Mouse (Mus musculus) midbrain, embryonic 14.5 days (tissue): ENCODE results near the gene Flrt2. TPM values are rescaled to one million over a fixed set of nuclear protein-coding genes. Genes with fewer than 3 reads are reported as not detected.
A peak's percentile ranks its signal among the peaks of the same experiment; 100 is the strongest.
"Not testable (repeated sequence)": the region's sequence is repeated elsewhere in the genome, so short reads cannot be mapped to it uniquely, and the experiment has no call there.

Experiments
- ATAC-seq: fragments of 200-750 bp; cut with Nextera tagmentation; 2 replicates; pipeline ENCODE4 v1.8.0; 2017; ENCODE audit warnings: moderate number of reproducible peaks, moderate library complexity; ENCODE audit not compliant: low FRiP score, low TSS enrichment
- DNase-seq: peaks from one replicate; pipeline ENCODE4 v3.0.0-alpha.2; 2015
- H3K27ac ChIP-seq: fragments of 300-500 bp; sonication (generic); replicated peaks from 2 replicates; pipeline ENCODE4 v1.5.1; 2014; ENCODE audit warnings: mild to moderate bottlenecking, low read depth, low read length, moderate library complexity
- H3K27me3 ChIP-seq: fragments of 300-500 bp; sonication (generic); 2 replicates; pipeline ENCODE4 v1.6.1; 2014; ENCODE audit warnings: low read length, control low read depth, mixed read lengths; ENCODE audit not compliant: control insufficient read depth, insufficient read depth
- H3K36me3 ChIP-seq: fragments of 300-500 bp; sonication (generic); 2 replicates; pipeline ENCODE4 v1.6.1; 2014; ENCODE audit warnings: low read length, control low read depth; ENCODE audit not compliant: control insufficient read depth, insufficient read depth
- H3K4me1 ChIP-seq: fragments of 300-500 bp; sonication (generic); 2 replicates; pipeline ENCODE4 v1.6.1; 2014; ENCODE audit warnings: mild to moderate bottlenecking, antibody characterized with exemption, low read length, control low read depth; ENCODE audit not compliant: control insufficient read depth, insufficient read depth
- H3K4me2 ChIP-seq: fragments of 300-500 bp; sonication (generic); 2 replicates; pipeline ENCODE4 v1.6.1; 2014; ENCODE audit warnings: mild to moderate bottlenecking, low read length, moderate library complexity
- H3K4me3 ChIP-seq: fragments of 300-500 bp; sonication (generic); replicated peaks from 2 replicates; pipeline ENCODE4 v1.5.1; 2014; ENCODE audit warnings: low read depth, low read length
- H3K9ac ChIP-seq: fragments of 300-500 bp; sonication (generic); replicated peaks from 2 replicates; pipeline ENCODE4 v1.6.1; 2014; ENCODE audit warnings: mild to moderate bottlenecking, low read length, moderate library complexity
- H3K9me3 ChIP-seq: fragments of 300-500 bp; sonication (generic); 2 replicates; pipeline ENCODE4 v1.6.1; 2016; ENCODE audit warnings: low read length, control low read depth, mixed read lengths; ENCODE audit not compliant: control insufficient read depth
- WGBS: fragments of 180-500 bp; shearing (Covaris S2); extraction: QIAGEN DNeasy Blood & Tissue Kit; methylation state at CpG from one replicate; pipeline ENCODE4 v1.1.7; 2014; 5-methylcytosine and 5-hydroxymethylcytosine counted together
- polyA plus RNA-seq: library from polyadenylated mRNA; unstranded; fragments of >200 nt; fragmentation: Nextera tagmentation; extraction: Ambion mirVana; gene quantifications from 2 replicates; pipeline ENCODE4 v1.2.1, GENCODE M21; 2014

Gene Flrt2
- 24.2 and 32.2 TPM in 2 replicates for polyA plus RNA-seq

- under 1% methylated on average over 32 of the region's 32 CpGs for WGBS
- peak; percentile 73 for DNase-seq
- no peaks in the 10 kb centered on the region for H3K36me3 ChIP-seq
- peak within 1 kb of the TSS; percentile 70 for H3K4me3 ChIP-seq
- H3K9me3 ChIP-seq, result no peaks in the 10 kb centered on the region
- peak within 1 kb of the TSS; percentile 81 for H3K9ac ChIP-seq
- ATAC-seq, result no peak
- peak within 1 kb of the TSS; percentile 88 for H3K27ac ChIP-seq
- H3K4me2 ChIP-seq, result peak within 1 kb of the TSS; percentile 80
- no peaks in the 10 kb centered on the region for H3K27me3 ChIP-seq
- peaks cover 24% of the 10 kb centered on the region; the same call in 1 of the 2 replicates for H3K4me1 ChIP-seq
These were observed at the start of gene Flrt2 for GRCm38 (mm10) chr12:95691961-95692767. TSS of gene Flrt2 (plus strand) at chr12:95692226.

GRCm38 (mm10) chr12:95642226-95642625 lies 49.8 kb upstream of the Flrt2 start:
- DNase-seq, result no peak
- Histone ChIP-seq H3K4me3 (no peak overlapping the region), H3K9me3 (no peaks in the 10 kb centered on the region), H3K9ac (no peak overlapping the region), H3K4me2 (no peak overlapping the region), H3K27ac (no peak overlapping the region), H3K36me3 (no peaks in the 10 kb centered on the region), H3K27me3 (no peaks in the 10 kb centered on the region), H3K4me1 (no peaks in the 10 kb centered on the region)
- ATAC-seq, result no peak
- 77% methylated on average over 3 of the region's 3 CpGs for WGBS

- not testable (repeated sequence) for DNase-seq, H3K27me3 ChIP-seq, H3K9ac ChIP-seq, ATAC-seq, H3K27ac ChIP-seq, H3K4me3 ChIP-seq, H3K4me2 ChIP-seq, H3K9me3 ChIP-seq, H3K4me1 ChIP-seq, H3K36me3 ChIP-seq
- WGBS, result 100% methylated on average over 2 of the region's 6 CpGs
These were observed 44.8 kb upstream of the Flrt2 start for GRCm38 (mm10) chr12:95647179-95647578.

GRCm38 (mm10) chr12:95652172-95653156 lies 39.6 kb upstream of the Flrt2 start:
- DNase-seq (no peak), ATAC-seq (no peak)
- Histone ChIP-seq H3K9ac (no peak overlapping the region), H3K27me3 (no peaks in the 10 kb centered on the region), H3K4me1 (no peaks in the 10 kb centered on the region), H3K9me3 (no peaks in the 10 kb centered on the region), H3K4me2 (no peak overlapping the region), H3K36me3 (no peaks in the 10 kb centered on the region), H3K4me3 (no peak overlapping the region), H3K27ac (no peak overlapping the region)
- 78% methylated on average over 4 of the region's 4 CpGs for WGBS

GRCm38 (mm10) chr12:95656594-95656993 lies 35.4 kb upstream of the Flrt2 start:
- Histone ChIP-seq H3K4me2 (no peak overlapping the region), H3K9me3 (no peaks in the 10 kb centered on the region), H3K4me1 (no peaks in the 10 kb centered on the region), H3K4me3 (no peak overlapping the region), H3K9ac (no peak overlapping the region), H3K36me3 (no peaks in the 10 kb centered on the region), H3K27me3 (no peaks in the 10 kb centered on the region), H3K27ac (no peak overlapping the region)
- no peak for DNase-seq
- no peak for ATAC-seq
- 90% methylated on average over 4 of the region's 4 CpGs for WGBS

GRCm38 (mm10) chr12:95667296-95667695 lies 24.7 kb upstream of the Flrt2 start:
- Histone ChIP-seq H3K4me1 (no peaks in the 10 kb centered on the region), H3K36me3 (no peaks in the 10 kb centered on the region), H3K9ac (no peak overlapping the region), H3K9me3 (no peaks in the 10 kb centered on the region), H3K27ac (no peak overlapping the region), H3K27me3 (no peaks in the 10 kb centered on the region), H3K4me3 (no peak overlapping the region), H3K4me2 (no peak overlapping the region)
- WGBS, result 81% methylated on average over 5 of the region's 5 CpGs
- ATAC-seq (no peak), DNase-seq (no peak)

GRCm38 (mm10) chr12:95675711-95676110 lies 16.3 kb upstream of the Flrt2 start:
- 87% methylated on average over 5 of the region's 5 CpGs for WGBS
- Histone ChIP-seq H3K27me3 (no peaks in the 10 kb centered on the region), H3K36me3 (no peaks in the 10 kb centered on the region), H3K9ac (no peak overlapping the region), H3K4me2 (no peak overlapping the region), H3K27ac (no peak overlapping the region), H3K4me1 (no peaks in the 10 kb centered on the region), H3K4me3 (no peak overlapping the region), H3K9me3 (no peaks in the 10 kb centered on the region)
- no peak for DNase-seq
- no peak for ATAC-seq

GRCm38 (mm10) chr12:95690819-95691218 lies 1.2 kb upstream of the Flrt2 start:
- Histone ChIP-seq H3K9me3 (no peaks in the 10 kb centered on the region), H3K27ac (no peak overlapping the region), H3K27me3 (no peaks in the 10 kb centered on the region), H3K4me3 (no peak overlapping the region), H3K4me1 (peaks cover 17% of the 10 kb centered on the region; the same call in 1 of the 2 replicates), H3K36me3 (no peaks in the 10 kb centered on the region), H3K4me2 (peak overlapping the region; percentile 80), H3K9ac (no peak overlapping the region)
- WGBS, result 4% methylated on average over 9 of the region's 9 CpGs
- no peak for ATAC-seq
- peak; percentile 84 for DNase-seq
